Mouse (Mus musculus) liver, embryonic 16.5 days (tissue): ENCODE results near the gene Dhtkd1. TPM values are rescaled to one million over a fixed set of nuclear protein-coding genes. Genes with fewer than 3 reads are reported as not detected.

Experiments
- ATAC-seq: fragments of 200-750 bp; cut with Nextera tagmentation; 2 replicates; pipeline ENCODE4 v1.8.0; 2017; ENCODE audit warnings: low read depth, mild to moderate bottlenecking, moderate number of reproducible peaks, moderate library complexity
- H3K27ac ChIP-seq: fragments of 300-500 bp; sonication (generic); 2 replicates; pipeline ENCODE4 v1.5.1; 2014; ENCODE audit warnings: mild to moderate bottlenecking, low read length
- H3K27me3 ChIP-seq: fragments of 300-500 bp; sonication (generic); 2 replicates; pipeline ENCODE4 v1.6.1; 2014; ENCODE audit warnings: low read depth, low read length, mixed read lengths; ENCODE audit not compliant: control insufficient read depth, insufficient read depth
- H3K36me3 ChIP-seq: fragments of 300-500 bp; sonication (generic); 2 replicates; pipeline ENCODE4 v1.6.1; 2014; ENCODE audit warnings: mild to moderate bottlenecking; ENCODE audit not compliant: control insufficient read depth, insufficient read depth
- H3K4me1 ChIP-seq: fragments of 300-500 bp; sonication (generic); 2 replicates; pipeline ENCODE4 v1.6.1; 2014; ENCODE audit warnings: low read depth, low read length, mixed read lengths; ENCODE audit not compliant: control insufficient read depth
- H3K4me2 ChIP-seq: fragments of 300-500 bp; sonication (generic); 2 replicates; pipeline ENCODE4 v1.6.1; 2014; ENCODE audit warnings: low read depth, low read length, mixed read lengths
- H3K4me3 ChIP-seq: fragments of 300-500 bp; sonication (generic); 2 replicates; pipeline ENCODE4 v1.5.1; 2014; ENCODE audit warnings: low read depth, mild to moderate bottlenecking, low read length
- H3K9ac ChIP-seq: fragments of 300-500 bp; sonication (generic); 2 replicates; pipeline ENCODE4 v1.6.1; 2014; ENCODE audit warnings: low read depth, low read length
- H3K9me3 ChIP-seq: fragments of 300-500 bp; sonication (generic); replicated peaks from 2 replicates; pipeline ENCODE4 v1.6.1; 2016; ENCODE audit warnings: low read length; ENCODE audit not compliant: control insufficient read depth
- WGBS: fragments of 180-500 bp; shearing (Covaris S2); extraction: QIAGEN DNeasy Blood & Tissue Kit; methylation state at CpG from one replicate; pipeline ENCODE4 v1.1.7; 2014; ENCODE audit not compliant: insufficient replicate concordance; 5-methylcytosine and 5-hydroxymethylcytosine counted together
- polyA plus RNA-seq: library from polyadenylated mRNA; unstranded; fragments of >200 nt; fragmentation: Nextera tagmentation; extraction: Ambion mirVana; gene quantifications from 2 replicates; pipeline ENCODE4 v1.2.1, GENCODE M21; 2015

Dhtkd1 gene
- polyA plus RNA-seq, 1 experiment from 2014 or later, result 5.7 TPM

DNA sequence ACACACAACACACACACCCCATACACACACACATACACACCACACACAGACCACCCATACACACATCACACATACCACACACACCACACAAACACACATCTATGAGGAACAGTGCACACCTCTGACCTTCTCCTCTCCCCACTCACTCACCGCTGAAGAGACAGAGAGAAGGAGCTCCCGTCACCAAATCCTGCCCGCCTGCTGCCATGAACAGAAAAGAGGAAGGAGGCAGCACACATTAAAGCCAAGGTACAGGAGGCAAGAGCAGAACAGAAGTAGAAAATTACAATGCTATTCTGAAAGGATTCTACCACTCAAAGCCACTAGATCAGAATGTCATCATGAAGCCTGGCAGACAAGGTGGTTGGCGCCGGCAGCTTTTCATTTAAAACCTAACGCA lies 19.8 kb downstream of the Dhtkd1 start:
- Histone ChIP-seq H3K4me2 (no peak overlapping the region), H3K36me3 (no peaks in the 10 kb centered on the region; the same call in none of the 2 replicates), H3K4me3 (no peak overlapping the region), H3K27me3 (no peaks in the 10 kb centered on the region), H3K27ac (no peak overlapping the region), H3K9ac (no peak overlapping the region), H3K4me1 (no peaks in the 10 kb centered on the region), H3K9me3 (no peaks in the 10 kb centered on the region)
- 74% methylated on average over 6 of the region's 6 CpGs for WGBS
- ATAC-seq, result no peak

DNA sequence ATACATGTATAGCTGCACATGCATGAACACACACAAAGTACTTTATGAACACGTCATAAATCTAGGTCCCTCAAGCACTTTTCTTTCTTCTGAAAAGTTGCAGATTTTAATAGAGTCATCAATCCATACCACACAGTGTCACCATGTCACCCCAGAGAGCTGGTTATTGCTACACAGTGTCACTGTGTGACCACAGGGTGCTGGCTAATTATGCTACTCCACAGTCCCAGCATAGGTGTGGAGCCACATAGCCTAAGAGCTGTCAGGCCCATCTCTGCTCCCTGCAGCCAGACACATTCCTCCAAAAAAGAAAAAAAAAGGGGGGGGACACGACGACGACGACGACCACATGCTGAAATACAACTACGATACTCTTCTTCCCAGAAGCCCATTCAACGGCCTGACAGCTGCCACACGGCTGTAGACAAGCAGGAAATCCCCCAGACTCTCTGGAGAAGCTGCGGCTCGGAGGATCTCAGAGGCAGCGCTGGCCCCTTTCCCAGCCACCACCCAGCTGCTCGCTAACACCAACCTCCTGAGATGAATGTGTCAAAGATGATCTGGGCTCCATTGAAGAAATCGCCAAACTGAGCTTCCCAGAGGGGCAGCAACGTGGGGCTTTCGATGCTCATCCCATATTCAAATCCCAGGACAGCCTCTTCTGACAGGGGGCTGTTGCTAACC lies 31.2 kb downstream of the Dhtkd1 start:
- H3K4me1 ChIP-seq, result no peaks in the 10 kb centered on the region
- H3K9me3 ChIP-seq, result no peaks in the 10 kb centered on the region
- H3K9ac ChIP-seq, result no peak overlapping the region
- H3K36me3 ChIP-seq, result no peaks in the 10 kb centered on the region
- ATAC-seq, result no peak
- H3K4me3 ChIP-seq, result no peak overlapping the region
- WGBS, result 71% methylated on average over 16 of the region's 16 CpGs
- H3K27ac ChIP-seq, result no peak overlapping the region
- H3K27me3 ChIP-seq, result no peaks in the 10 kb centered on the region
- H3K4me2 ChIP-seq, result no peak overlapping the region

DNA sequence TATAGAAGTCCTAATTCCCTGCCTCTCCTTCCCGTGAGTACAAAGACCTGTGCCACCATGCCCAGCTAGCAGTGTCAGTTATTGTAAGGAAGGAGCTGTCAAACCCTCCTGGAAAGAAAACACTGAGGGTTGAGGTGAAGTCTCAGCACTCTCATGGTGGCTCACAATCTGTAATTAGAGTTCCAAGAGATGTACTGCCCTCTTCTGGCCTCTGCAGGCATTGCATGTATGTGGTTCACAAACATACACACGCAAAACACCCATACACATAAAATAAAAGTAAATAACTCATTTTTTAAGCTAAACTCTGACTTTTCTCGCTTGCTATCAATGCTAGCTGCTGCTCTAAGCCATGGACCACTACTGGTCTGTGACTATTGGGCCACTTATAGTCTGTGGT lies 36.0 kb downstream of the Dhtkd1 start:
- no peaks in the 10 kb centered on the region for H3K9me3 ChIP-seq
- H3K4me1 ChIP-seq, result no peaks in the 10 kb centered on the region
- H3K4me2 ChIP-seq, result no peak overlapping the region
- H3K27me3 ChIP-seq, result no peaks in the 10 kb centered on the region
- no peak overlapping the region for H3K4me3 ChIP-seq
- no peak overlapping the region for H3K9ac ChIP-seq
- WGBS, result 41% methylated on average over 3 of the region's 3 CpGs
- ATAC-seq, result 0 out of 2 replicates have a peak, but pooled peaks have one; percentile 13
- no peak overlapping the region for H3K27ac ChIP-seq
- H3K36me3 ChIP-seq, result peaks cover 4% of the 10 kb centered on the region; the same call in 1 of the 2 replicates

DNA sequence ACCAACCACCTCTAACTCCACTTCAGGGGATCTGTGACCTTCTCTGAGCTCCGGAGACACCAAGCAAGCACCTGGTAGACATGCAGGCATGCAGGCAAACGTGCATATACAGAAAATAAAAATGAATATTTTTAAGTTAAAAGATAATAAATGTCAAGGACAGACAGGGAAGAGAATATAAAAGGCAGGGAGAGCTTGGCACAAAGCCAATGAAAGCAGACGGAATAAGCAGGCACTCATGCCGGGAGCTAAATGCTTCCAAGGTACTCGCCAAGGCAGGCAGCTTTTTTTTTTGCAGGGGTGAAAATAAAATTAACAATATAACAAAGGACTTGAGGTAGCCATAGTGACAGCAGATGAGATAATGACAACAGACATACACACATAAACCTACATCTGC lies 36.5 kb downstream of the Dhtkd1 start:
- H3K4me1 ChIP-seq, result no peaks in the 10 kb centered on the region
- H3K27ac ChIP-seq, result no peak overlapping the region
- H3K9ac ChIP-seq, result no peak overlapping the region
- ATAC-seq, result no peak
- H3K4me2 ChIP-seq, result no peak overlapping the region
- H3K9me3 ChIP-seq, result no peaks in the 10 kb centered on the region
- WGBS, result 51% methylated on average over 5 of the region's 5 CpGs
- peaks cover 4% of the 10 kb centered on the region; the same call in 1 of the 2 replicates for H3K36me3 ChIP-seq
- H3K4me3 ChIP-seq, result no peak overlapping the region
- no peaks in the 10 kb centered on the region for H3K27me3 ChIP-seq

DNA sequence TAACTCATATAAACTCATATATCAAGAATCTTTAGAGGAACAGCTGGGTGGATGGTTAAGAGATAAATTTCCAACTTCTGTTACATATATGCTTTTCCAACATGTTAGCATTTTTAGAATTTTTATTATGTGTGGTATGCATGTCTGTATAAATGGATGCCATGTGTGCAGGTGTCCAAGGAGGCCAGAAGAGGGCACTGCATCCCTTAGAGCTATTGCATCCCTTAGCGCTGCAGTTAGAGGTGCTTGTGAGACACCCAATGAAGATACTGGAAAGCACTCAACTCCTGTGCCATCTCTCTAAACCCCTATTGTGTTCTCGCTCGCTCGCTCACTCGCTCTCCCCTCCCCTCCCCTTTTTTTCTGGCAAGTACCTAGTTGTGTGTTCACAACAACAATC lies 42.4 kb downstream of the Dhtkd1 start:
- H3K4me2 ChIP-seq, result no peak overlapping the region
- no peaks in the 10 kb centered on the region for H3K9me3 ChIP-seq
- H3K27me3 ChIP-seq, result no peaks in the 10 kb centered on the region
- WGBS, result 57% methylated on average over 5 of the region's 5 CpGs
- no peak for ATAC-seq
- peaks cover 4% of the 10 kb centered on the region for H3K4me1 ChIP-seq
- no peak overlapping the region for H3K27ac ChIP-seq
- no peak overlapping the region for H3K4me3 ChIP-seq
- H3K9ac ChIP-seq, result no peak overlapping the region
- peaks cover 4% of the 10 kb centered on the region; the same call in 1 of the 2 replicates for H3K36me3 ChIP-seq

DNA sequence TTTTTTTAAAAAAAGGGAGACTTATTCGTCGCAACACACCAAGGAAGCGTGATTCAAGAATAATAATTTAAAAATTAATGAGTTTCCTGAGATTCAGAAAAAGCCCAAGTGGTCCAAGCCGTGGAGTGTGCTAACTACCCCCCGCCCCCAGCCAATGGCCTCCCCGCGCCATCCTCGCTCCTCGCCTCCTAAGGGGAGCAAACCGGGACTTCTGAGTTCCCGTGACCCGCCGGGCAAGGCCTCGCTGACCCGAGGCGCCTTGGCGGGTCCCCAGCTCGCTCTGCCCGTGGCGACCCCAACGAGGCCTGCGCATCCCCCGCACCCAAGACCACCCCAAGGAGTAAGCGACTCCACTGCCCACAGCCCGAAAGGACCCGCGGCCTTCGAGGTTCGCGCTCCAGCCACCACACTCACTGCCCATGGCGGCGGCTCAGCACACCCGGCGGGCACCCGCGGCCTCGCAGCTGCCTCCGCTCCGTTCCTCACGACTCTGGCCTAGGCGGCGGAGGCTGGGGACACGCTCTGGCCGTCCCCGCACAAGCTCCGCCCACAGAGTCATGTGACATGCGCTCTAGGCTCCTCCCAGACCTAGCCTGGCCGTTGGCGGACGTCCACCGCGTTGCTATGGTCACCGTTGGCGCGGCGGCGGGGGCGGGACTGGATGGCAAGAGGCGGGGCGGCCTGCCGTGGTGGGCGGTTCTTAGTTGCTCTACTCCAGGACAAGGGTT lies 47.6 kb downstream of the Dhtkd1 start, which contains the start of gene Sec61a2:
Sec61a2 (minus strand) TSS at position 590 of the 728 bp plus-strand sequence.
- peak within 1 kb of the TSS; percentile 95 for H3K4me2 ChIP-seq
- no peaks in the 10 kb centered on the region for H3K27me3 ChIP-seq
- no peaks in the 10 kb centered on the region for H3K36me3 ChIP-seq
- peak within 1 kb of the TSS; percentile 89 for H3K4me3 ChIP-seq
- peak within 1 kb of the TSS; percentile 96 for H3K9ac ChIP-seq
- peaks cover 9% of the 10 kb centered on the region for H3K4me1 ChIP-seq
- no peaks in the 10 kb centered on the region for H3K9me3 ChIP-seq
- WGBS, result under 1% methylated on average over 62 of the region's 62 CpGs
- peak; percentile 99 for ATAC-seq
- peak within 1 kb of the TSS; percentile 87 for H3K27ac ChIP-seq

DNA sequence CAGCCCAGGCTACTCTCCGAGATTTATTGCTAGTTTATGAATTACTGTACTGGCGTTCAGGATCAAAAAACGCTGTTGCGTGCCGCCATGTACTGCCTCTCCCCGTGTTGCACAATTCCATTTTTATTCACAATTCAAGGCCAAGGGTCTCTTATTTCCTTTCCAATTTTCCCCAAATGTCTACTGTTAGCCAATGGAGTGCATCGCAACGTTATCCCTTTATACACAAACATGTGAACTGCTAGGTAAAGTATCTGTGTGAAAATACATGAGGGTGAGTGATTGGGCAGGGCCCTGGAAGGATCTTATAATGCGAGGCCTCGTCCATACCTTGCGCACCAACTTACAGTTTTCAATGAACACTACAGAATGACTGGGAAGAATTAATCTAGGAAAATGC lies 48.3 kb downstream of the Dhtkd1 start:
- no peak for ATAC-seq

DNA sequence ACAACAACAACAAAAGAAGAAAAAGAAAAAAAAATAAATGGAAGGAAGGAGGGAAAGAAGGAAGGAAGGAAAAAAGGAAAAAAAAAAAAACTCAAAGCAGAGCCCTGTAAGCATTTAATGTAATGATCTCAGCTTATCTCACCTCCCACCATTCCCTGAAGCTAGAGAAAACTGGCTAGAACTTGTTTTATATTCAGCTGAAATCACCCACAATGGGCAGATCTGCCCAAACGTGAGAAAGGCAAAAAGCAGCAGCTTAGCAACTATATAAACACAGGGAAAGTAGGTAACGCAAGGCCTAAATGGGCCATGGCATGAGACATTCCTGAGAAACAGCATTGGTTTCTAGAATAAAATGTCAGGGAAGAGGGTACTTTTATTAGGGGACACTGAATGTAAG lies 53.2 kb downstream of the Dhtkd1 start:
- Histone ChIP-seq H3K9me3 (no peaks in the 10 kb centered on the region), H3K4me1 (peaks cover 3% of the 10 kb centered on the region), H3K27me3 (no peaks in the 10 kb centered on the region), H3K36me3 (peaks cover 12% of the 10 kb centered on the region; the same call in 1 of the 2 replicates), H3K4me3 (no peak overlapping the region), H3K9ac (no peak overlapping the region), H3K4me2 (no peak overlapping the region), H3K27ac (no peak overlapping the region)
- 55% methylated on average over 2 of the region's 2 CpGs for WGBS
- ATAC-seq, result no peak

More for the DNA sequence above, 48.3 kb downstream of the Dhtkd1 start:
- H3K4me1 ChIP-seq, result peaks cover 9% of the 10 kb centered on the region
- peak overlapping the region; percentile 95 for H3K4me2 ChIP-seq
- H3K27me3 ChIP-seq, result no peaks in the 10 kb centered on the region
- no peaks in the 10 kb centered on the region for H3K9me3 ChIP-seq
- no peaks in the 10 kb centered on the region for H3K36me3 ChIP-seq
- peak overlapping the region; percentile 96 for H3K9ac ChIP-seq
- peak overlapping the region; percentile 89 for H3K4me3 ChIP-seq
- 46% methylated on average over 11 of the region's 11 CpGs for WGBS
- no peak overlapping the region for H3K27ac ChIP-seq

DNA sequence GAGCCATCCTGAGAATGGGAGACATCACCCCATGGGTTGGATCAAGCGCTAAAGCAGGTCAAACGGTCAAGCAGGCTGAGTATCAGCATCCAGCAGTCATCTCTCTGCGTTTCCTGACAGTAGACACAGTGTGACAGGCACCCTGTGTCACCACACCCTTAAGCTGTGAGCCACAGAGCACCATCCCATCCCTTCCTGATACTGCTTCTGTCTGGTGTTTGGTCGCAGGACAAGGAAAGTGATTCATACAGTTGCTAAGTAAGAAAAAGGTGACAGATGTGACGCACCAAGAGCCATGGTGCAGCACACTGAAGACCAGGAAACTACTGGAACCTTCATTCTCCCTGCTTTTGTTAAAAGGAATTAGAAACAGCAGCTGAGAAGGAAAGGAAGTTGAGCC lies 53.7 kb downstream of the Dhtkd1 start:
- H3K4me2 ChIP-seq, result no peak overlapping the region
- no peak for ATAC-seq
- H3K27ac ChIP-seq, result no peak overlapping the region
- WGBS, result 55% methylated on average over 5 of the region's 5 CpGs
- no peaks in the 10 kb centered on the region; the same call in 1 of the 2 replicates for H3K4me1 ChIP-seq
- H3K27me3 ChIP-seq, result no peaks in the 10 kb centered on the region
- no peak overlapping the region for H3K9ac ChIP-seq
- H3K4me3 ChIP-seq, result no peak overlapping the region
- H3K9me3 ChIP-seq, result no peaks in the 10 kb centered on the region
- peaks cover 12% of the 10 kb centered on the region; the same call in 1 of the 2 replicates for H3K36me3 ChIP-seq
